Mouse (Mus musculus) neural tube, embryonic 11.5 days (tissue): ENCODE measurements around the gene Cyp2j6. TPM values are rescaled to one million over a fixed set of nuclear protein-coding genes. Genes with fewer than 3 reads are reported as not detected.

Source experiments
- polyA plus RNA-seq: library from polyadenylated mRNA; unstranded; fragments of >200 nt; fragmentation: Nextera tagmentation; extraction: Ambion mirVana; gene quantifications from 2 replicates; pipeline ENCODE4 v1.2.1, GENCODE M21; 2014

Cyp2j6 gene
- polyA plus RNA-seq, 1 experiment from 2014 or later = 4.9 TPM

Other genes with a start within 250 kb of the Cyp2j6 start
- not detected in 2 replicates for gene Cyp2j11, start 205.0 kb downstream of the Cyp2j6 start, polyA plus RNA-seq
- not detected in 2 replicates for gene Cyp2j8, start 46.3 kb downstream of the Cyp2j6 start, polyA plus RNA-seq
- gene Cyp2j9, start 37.9 kb upstream of the Cyp2j6 start, polyA plus RNA-seq = 0.95 and 1.2 TPM in 2 replicates
- not detected in 2 replicates for gene Cyp2j5, start 110.5 kb upstream of the Cyp2j6 start, polyA plus RNA-seq
- gene Gm12695, start 231.5 kb upstream of the Cyp2j6 start, polyA plus RNA-seq = not detected in 2 replicates